13 mouse cellular contexts compared by ENCODE assay signal in genomic region chr2:57906939-57907338, GRCm38 (mm10).
DNase-seq lines count a peak whose midpoint lies in the region; TF ChIP-seq lines count a peak whose summit lies in the region.
"Had no signal": no experiment of that assay in that cellular context is flagged by ENCODE, and none has a peak within 500 bp of the region (broad histone marks: within the 10 kb centered on the region; RNA-seq: fewer than 3 reads in every experiment).

No protein-coding gene starts in this region.

- H3K4me3 ChIP-seq in gastrocnemius, adult 2 months: no peak overlapping the region
- H3K4me3 ChIP-seq: heart, embryonic 12.5 days; liver, embryonic 13.5 days had no signal

- DNase-seq in layer of hippocampus, adult 11-12 months (ENCODE audit: low spot score): peak; percentile 46
- no peak for DNase-seq in layer of hippocampus, postnatal 36 days
- DNase-seq in cerebellum, postnatal 10 days: peak; percentile 94 to 96
- DNase-seq in left cerebral cortex, adult 8-10 months (ENCODE audit: low spot score in 2 of 2): peak; percentile 10 to 69
- peak; percentile 61 for DNase-seq in telencephalon, adult 2 months (ENCODE audit: low read depth, low spot score)
- DNase-seq in gastrocnemius, adult 2 months: no peak
- DNase-seq in heart, adult 9 months (ENCODE audit: low spot score in 2 of 2): no peak
- DNase-seq: adrenal gland, postnatal 36 days; liver, embryonic 13.5 days; lung, postnatal 36 days; spleen, adult 18-20 months; thymus, adult 2 months had no signal

- TF ChIP-seq CTCF in gastrocnemius, adult 2 months (IDR thresholded peaks at IDR 0.05): no peak

- H3K27ac ChIP-seq in gastrocnemius, adult 2 months: no peak overlapping the region
- H3K27ac ChIP-seq: liver, embryonic 13.5 days had no signal

- intact Hi-C loops in gastrocnemius, adult 2 months (cut with DNase I): no loop called here

Comparison
In these comparisons a context has a peak if more than half of its experiments do, and no peak if none do; other contexts are left out.
1. DNase-seq: peak in layer of hippocampus, adult 11-12 months (single experiment), cerebellum, postnatal 10 days (2 of 2), left cerebral cortex, adult 8-10 months (2 of 2) and telencephalon, adult 2 months (single experiment); none in layer of hippocampus, postnatal 36 days (0 of 2), gastrocnemius, adult 2 months (single experiment) and heart, adult 9 months (0 of 2).